In genomic region chr13:112288225-112289178, GRCm38 (mm10) we compare ENCODE assay signal across 8 mouse cellular contexts. TPM values are rescaled to one million over a fixed set of nuclear protein-coding genes. Genes with fewer than 3 reads are reported as not detected.
DNase-seq lines count a peak whose midpoint lies in the region; ATAC-seq lines count a peak whose summit lies in the region.

Gene Ankrd55 (plus strand): TSS chr13:112288451.

- peak; percentile 71 for DNase-seq in R1 (ENCODE audit: low read depth, low spot score)
- DNase-seq in cerebellum, adult 8-10 months, result peak; percentile 42
- peak; percentile 83 for DNase-seq in intestine, embryonic 14.5 days (ENCODE audit: low spot score)
- peak; percentile 30 to 60 for DNase-seq in left cerebral cortex, adult 8-10 months (ENCODE audit: low spot score in 2 of 2)
- DNase-seq in lung, postnatal 4 days, result peak; percentile 45 to 69
- peak; percentile 57 for DNase-seq in right cerebral cortex, postnatal 14 days
- no peak for DNase-seq in c-Kit-positive CD71-positive TER-119-positive erythroid progenitor cells, embryonic 14.5 days (ENCODE audit: low spot score)

- ATAC-seq in frontal cortex, adult (ENCODE audit: low TSS enrichment), result peak; percentile 80
- ATAC-seq in intestine, embryonic 14.5 days (replicated peaks; ENCODE audit: low FRiP score, low TSS enrichment, low read depth), result peak; percentile 93

- 0 out of 2 replicates have a peak, but pooled peaks cover 4% of the 10 kb centered on the region for H3K9me3 ChIP-seq in intestine, embryonic 14.5 days (ENCODE audit: control insufficient read depth, low read length)

- H3K4me3 ChIP-seq in intestine, embryonic 14.5 days (ENCODE audit: low read depth, low read length), result peak within 1 kb of the TSS; percentile 16; the same call in 1 of the 2 replicates

- peaks cover 9% of the 10 kb centered on the region; the same call in 1 of the 2 replicates for H3K4me1 ChIP-seq in intestine, embryonic 14.5 days (replicated peaks; ENCODE audit: control insufficient read depth, insufficient read depth, low read length)

- H3K4me2 ChIP-seq in intestine, embryonic 14.5 days (ENCODE audit: low read length), result peak within 1 kb of the TSS; percentile 48

- H3K36me3 ChIP-seq in intestine, embryonic 14.5 days (ENCODE audit: control insufficient read depth, insufficient read depth, low read length), result no peaks in the 10 kb centered on the region

- H3K27me3 ChIP-seq in intestine, embryonic 14.5 days (replicated peaks; ENCODE audit: control insufficient read depth, insufficient read depth, low read length), result no peaks in the 10 kb centered on the region

- WGBS in intestine, embryonic 14.5 days, result 13% methylated on average over 22 of the region's 22 CpGs

- H3K9ac ChIP-seq in intestine, embryonic 14.5 days (ENCODE audit: low read length), result peak within 1 kb of the TSS; percentile 27; the same call in 1 of the 2 replicates

- peak within 1 kb of the TSS; percentile 47; the same call in 1 of the 2 replicates for H3K27ac ChIP-seq in intestine, embryonic 14.5 days (ENCODE audit: low read depth)

RNA-seq across cellular contexts. Expression of gene Ankrd55, which starts in this region (rescaled TPM):
- polyA plus RNA-seq in intestine, embryonic 14.5 days (2014; fragmentation: Nextera tagmentation; extraction: Ambion mirVana), result 0.39 TPM in 1 of 2 replicates, not detected in the other
- total RNA-seq in left cerebral cortex, adult 8-10 months (2022), result 1 to 10 TPM; 3.9 to 5.8 (median 5.0) TPM

Comparison
In these comparisons a context has a peak if more than half of its experiments do, and no peak if none do; other contexts are left out.
1. Peak in DNase-seq, ATAC-seq, H3K4me3 ChIP-seq, H3K27ac ChIP-seq, H3K9ac ChIP-seq and H3K4me2 ChIP-seq in intestine, embryonic 14.5 days; RNA of the gene not detected or under 1 TPM.